Mouse (Mus musculus) ZHBTc4 (cell line): ENCODE measurements around the gene Prpf4.

ENCODE experiments used
- DNase-seq: peaks from one replicate; pipeline ENCODE4 v3.0.0-alpha.2; 2011; ENCODE audit warnings: low read depth, low spot score

Gene Prpf4

DNA sequence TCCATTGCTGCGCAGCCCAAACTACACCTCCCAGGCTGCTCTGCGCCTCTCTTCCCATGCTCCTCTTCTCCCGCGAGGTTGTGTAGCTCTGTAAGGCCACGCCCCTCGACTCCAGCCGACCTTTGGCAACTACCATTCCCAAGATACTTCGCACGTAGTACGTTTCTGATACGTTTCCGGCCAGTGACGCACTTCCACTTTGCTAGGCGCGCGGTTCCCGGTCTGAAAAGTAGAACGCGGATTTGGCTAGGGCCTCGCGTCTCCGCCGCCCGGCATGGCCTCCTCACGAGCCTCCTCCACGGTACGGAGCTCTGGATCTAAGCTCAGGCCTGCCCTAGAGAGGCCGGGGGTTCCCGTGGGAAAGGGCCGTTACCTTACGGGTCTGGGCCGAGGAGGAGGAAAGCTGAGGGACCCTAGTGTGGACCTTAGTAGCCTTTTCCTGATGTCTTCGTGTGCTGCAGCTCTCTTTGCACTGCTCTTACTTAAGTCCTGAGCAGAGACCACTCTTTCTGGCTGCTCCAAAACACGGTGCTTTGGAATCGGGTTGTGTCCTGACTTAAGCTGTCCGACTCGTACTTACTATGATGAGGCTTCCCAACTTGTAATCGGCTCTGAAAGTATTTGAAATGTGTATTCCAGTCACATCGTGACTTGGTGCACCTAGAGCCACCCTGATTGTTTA is at the start of gene Prpf4, which contains the start of gene Cdc26:
Gene Prpf4, plus strand, starts transcription at position 197 of the 682 bp plus-strand sequence.
Gene Cdc26, minus strand, starts transcription at position 42 of the 682 bp plus-strand sequence.
- peak; percentile 100 for DNase-seq

DNA sequence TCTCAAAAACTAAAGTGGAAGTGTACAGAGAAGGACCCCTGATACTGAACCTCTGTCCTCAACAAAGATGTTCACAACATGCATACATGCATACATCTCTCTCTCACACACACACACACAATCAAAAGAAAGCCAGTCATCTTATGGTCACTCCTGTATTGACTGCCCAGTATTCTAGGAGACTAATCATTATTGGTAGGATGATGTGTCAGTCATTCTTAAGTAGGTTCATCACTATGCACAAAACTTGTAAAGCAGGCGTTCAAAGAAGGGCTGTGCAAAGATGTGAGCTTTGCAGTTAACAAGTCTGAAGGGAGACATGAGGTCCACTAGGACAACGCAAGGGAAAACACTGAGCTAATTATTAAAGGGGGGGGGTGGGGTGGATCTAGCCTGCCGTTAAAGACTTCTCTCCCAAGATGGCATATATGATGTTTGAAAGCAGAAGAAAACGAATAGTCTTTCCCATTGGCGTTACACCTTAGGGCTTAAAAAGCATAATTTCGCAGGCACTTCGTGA is 49.3 kb upstream of the Prpf4 start:
- DNase-seq: no peak

GRCm38 (mm10) chr4:62360088-62360804 is 48.4 kb upstream of the Prpf4 start, which contains the start of the genes Fkbp15 and Slc31a1:
TSS of gene Fkbp15 (minus strand) at chr4:62360548.
TSS of gene Slc31a1 (plus strand) at chr4:62360727.
- DNase-seq: peak; percentile 99

- no peak for DNase-seq
Measured at GRCm38 (mm10) chr4:62360805-62361455, 47.7 kb upstream of the Prpf4 start.

- DNase-seq: no peak
Measured at GRCm38 (mm10) chr4:62361571-62361970, 47.0 kb upstream of the Prpf4 start.

DNA sequence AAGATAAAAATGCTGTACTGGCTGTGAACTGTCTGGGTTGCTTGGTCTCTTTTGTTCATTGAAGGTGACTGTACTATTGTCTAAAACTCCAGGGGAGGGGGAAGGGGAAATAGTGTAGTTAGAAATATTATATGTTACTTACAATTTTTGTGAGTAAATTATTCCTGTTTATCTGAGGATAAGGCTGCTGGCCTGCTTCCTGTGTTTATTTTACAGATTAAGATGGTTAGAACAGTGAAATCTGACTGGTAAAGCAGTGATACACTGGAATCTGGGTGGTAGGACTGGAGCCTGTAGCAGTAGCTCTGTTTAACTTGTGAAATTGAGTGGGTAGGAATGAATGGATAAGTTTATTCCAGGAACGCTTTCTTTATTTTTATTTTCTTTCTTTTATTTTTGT is 46.6 kb upstream of the Prpf4 start:
- DNase-seq: no peak

DNA sequence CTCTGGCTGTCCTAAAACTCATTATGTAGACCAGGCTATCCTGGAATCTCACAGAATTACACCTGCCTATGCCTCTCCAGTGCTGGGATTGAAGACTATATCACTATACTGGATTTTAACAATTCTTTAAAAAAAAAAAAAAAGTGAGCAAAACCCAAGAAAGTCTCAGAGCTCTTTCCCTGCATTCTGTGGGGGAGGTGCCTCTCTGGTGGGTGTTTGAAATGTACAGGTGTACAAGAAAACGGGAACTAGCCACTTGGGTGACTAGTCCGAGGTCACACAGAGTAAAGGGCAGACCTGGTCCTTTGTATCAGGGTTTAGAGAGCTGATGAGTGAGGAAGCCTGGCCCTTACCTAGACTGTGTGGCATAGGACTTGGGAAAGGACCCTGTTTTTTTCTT is 46.2 kb upstream of the Prpf4 start:
- DNase-seq: no peak

- no peak for DNase-seq
Measured at GRCm38 (mm10) chr4:62364299-62364698, 44.3 kb upstream of the Prpf4 start.

GRCm38 (mm10) chr4:62366291-62366690 is 42.3 kb upstream of the Prpf4 start:
- DNase-seq: no peak

GRCm38 (mm10) chr4:62367586-62367985 is 41.0 kb upstream of the Prpf4 start:
- DNase-seq: no peak

GRCm38 (mm10) chr4:62369091-62369490 is 39.5 kb upstream of the Prpf4 start:
- DNase-seq: no peak

- DNase-seq: no peak
Measured at GRCm38 (mm10) chr4:62372410-62372809, 36.2 kb upstream of the Prpf4 start.

- DNase-seq: no peak
Measured at GRCm38 (mm10) chr4:62372818-62373520, 35.6 kb upstream of the Prpf4 start.

- DNase-seq: no peak
Measured at GRCm38 (mm10) chr4:62373668-62374067, 34.9 kb upstream of the Prpf4 start.

DNA sequence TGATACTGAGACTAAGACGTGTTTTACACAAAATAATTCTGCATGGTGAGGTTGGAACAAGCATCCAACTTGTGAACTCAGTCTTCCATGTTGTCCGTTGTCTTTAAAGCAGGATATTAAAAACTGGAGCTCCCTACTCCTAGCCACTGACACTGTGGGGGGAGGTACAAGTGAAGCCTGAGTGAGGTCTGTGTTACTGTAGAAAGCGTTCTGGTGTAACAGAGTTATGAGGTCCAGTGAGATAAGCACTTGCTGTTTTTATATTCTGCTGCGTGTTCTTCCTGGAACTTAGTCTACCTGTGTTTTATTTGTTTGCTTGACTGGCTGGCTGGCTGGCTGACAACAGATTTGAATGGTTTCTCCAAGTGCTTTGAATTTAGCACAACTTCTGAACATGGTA is 34.3 kb upstream of the Prpf4 start:
- DNase-seq: no peak

- no peak for DNase-seq
Measured at GRCm38 (mm10) chr4:62376123-62376522, 32.5 kb upstream of the Prpf4 start.

DNA sequence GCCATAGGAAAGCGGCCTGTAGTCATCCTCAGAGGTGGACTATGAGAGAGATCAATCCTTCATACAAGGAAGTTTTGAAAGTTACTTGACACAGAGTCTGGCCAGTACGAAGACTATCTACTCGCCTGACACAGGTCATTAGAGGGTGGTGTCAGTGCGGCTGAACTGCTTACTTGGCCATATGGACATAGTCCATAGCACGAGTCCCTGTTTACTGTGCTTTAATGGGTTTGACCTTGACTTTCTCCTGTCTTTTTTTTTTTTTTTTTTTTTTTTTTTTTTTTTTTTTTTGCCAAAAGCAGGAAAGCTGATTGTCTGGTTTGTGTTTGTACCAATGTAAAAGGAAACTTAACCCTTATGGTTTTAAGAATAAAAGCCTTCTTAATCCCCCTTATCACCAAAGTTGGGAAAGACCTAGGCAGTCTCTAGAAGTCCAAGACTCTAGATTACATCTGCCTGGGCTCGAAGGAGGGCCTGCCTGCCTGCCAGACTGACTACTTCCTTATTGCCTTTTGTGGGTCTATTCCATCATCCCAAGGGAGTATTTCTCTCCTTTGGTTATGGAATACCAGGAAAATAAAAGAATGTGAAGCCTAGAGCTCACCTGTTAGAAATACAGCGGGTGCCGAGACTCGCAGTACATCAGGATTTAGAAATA is 28.7 kb upstream of the Prpf4 start:
- DNase-seq: no peak

- DNase-seq: no peak
Measured at GRCm38 (mm10) chr4:62383207-62383606, 25.4 kb upstream of the Prpf4 start.

DNA sequence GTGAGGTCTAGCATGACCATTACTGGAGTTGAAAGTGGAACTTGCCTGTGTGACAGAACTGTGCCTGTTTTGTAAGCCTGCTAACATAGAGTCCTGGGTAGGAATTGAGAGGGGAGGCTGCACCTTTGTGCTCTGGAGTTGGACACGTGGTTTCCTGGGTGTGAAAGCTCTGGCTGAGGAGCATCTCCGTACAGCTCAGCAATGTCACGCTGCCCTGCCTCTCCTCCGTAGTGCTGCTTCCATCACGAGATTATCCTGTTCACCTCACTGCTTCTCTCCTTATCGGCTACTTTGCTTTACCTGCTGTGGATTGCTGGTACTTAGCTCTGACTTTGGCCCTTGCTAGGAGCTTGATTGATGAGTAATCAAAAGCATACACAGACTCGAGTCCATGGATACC is 24.8 kb upstream of the Prpf4 start:
- DNase-seq: peak; percentile 25

DNA sequence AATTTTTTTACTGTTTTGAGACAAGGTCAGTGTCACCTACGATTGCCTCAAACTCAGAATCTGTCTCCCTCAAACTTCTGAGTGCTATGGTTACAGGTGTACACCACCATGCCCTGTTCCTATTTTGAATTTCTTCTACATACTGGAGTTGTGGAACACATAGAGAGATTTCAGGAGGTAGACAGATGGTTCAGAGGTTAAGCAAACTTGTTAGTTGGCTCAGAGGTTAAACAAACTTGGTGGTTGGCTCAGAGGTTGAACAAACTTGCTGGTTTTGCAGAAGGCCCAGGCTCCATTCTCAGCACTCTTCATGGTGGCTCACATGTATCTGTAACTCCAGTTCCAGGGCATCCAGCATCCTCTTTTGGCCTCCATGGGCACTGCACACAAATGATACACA is 24.4 kb upstream of the Prpf4 start:
- DNase-seq: no peak

GRCm38 (mm10) chr4:62385439-62385838 is 23.2 kb upstream of the Prpf4 start:
- no peak for DNase-seq
